Mouse (Mus musculus) lung, adult 18-20 months (tissue): ENCODE measurements around the gene Acap3.

Experiments
- DNase-seq, 2 experiments: peaks; one replicate each; pipeline ENCODE4 v3.0.0; 2022; ENCODE audit warnings: mixed read lengths in 2 of 2

Gene Acap3

DNA sequence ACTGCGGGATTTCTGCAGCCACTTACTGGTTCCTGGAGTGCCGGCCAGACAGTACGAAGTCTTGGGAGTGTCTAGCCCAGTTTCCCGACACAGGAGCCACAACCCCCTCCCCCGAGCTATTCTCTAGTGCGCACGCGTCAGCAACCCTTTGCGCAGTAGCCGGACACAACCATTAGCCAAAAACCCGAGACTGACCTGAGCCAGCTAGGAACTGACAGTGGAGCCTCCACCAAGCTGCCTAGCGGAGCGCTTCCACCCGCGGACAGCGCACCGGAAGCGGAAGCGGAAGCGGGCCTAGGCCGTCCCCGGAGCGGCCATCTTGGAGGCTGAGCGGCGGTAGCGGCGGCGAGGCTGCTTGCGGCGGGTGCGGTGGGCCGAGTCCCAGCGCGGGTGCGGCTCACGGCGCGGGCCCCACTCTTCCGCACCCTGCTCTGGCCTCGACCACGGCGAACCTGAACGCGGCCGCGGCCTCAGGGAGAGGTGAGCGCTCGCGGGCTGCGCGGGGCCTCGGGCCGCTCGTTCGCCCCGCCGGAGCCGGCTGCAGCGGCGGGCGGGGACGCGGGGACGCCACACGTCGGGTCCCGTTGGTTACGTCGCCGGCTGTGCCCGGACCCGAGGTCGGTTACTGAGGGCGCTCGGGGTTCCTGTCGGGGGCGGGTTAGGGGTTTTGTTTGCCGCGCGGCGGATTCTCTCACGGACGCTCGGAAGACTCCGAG, 52.1 kb downstream of the Acap3 start, which contains the start of gene Ube2j2:
Gene Ube2j2, plus strand, starts transcription at position 298 of the 716 bp plus-strand sequence.
- DNase-seq: peak; percentile 96

- peak in 1 of 2 experiments; percentile 10 for DNase-seq
Measured at GRCm38 (mm10) chr4:155944271-155944670, 52.6 kb downstream of the Acap3 start.

GRCm38 (mm10) chr4:155947094-155947493, 55.5 kb downstream of the Acap3 start:
- no peak for DNase-seq

DNA sequence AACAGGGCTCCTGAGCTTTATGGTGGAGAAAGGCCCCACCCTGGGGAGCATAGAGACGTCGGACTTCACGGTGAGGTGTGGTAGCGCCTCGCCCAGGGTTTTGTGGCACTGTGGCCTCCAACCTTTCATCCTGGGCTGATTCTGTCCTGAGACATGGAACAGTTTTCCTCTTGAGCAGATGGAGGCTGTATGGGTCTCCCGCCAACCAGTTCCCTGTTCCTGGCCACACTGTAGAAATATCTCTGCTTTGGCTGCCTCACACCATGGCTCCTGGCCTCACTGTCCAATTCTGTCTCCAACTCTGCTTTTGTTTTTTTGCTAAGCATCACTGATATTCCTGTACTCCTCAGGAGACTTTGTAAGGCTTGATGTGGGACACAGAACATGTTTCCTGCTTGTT, 63.9 kb downstream of the Acap3 start:
- no peak for DNase-seq
